Mouse (Mus musculus) CH12.LX (cell line): ENCODE results near the gene 1600002K03Rik. TPM values are rescaled to one million over a fixed set of nuclear protein-coding genes. Genes with fewer than 3 reads are reported as not detected.

Experiments used
- DNase-seq: peaks from one replicate; pipeline ENCODE4 v3.0.0-alpha.2; 2013; ENCODE audit errors: extremely low read depth
- H3K27ac ChIP-seq: 2 replicates; pipeline ENCODE4 v1.5.1; 2012; ENCODE audit warnings: low read depth, mild to moderate bottlenecking, control low read depth, moderate library complexity; ENCODE audit not compliant: insufficient read depth
- H3K27me3 ChIP-seq: replicated peaks from 2 replicates; pipeline ENCODE3; 2012; ENCODE audit warnings: inconsistent platforms
- H3K36me3 ChIP-seq, 2 experiments: replicated peaks in 1 of 2; 2 replicates each; pipeline versions ENCODE3 to v1.6.1; 2012; ENCODE audit warnings: inconsistent platforms in 1 of 2, low read length in 1 of 2, mild to moderate bottlenecking in 1 of 2, mixed read lengths in 1 of 2, moderate library complexity in 1 of 2; ENCODE audit not compliant: control insufficient read depth in 1 of 2, insufficient read depth in 1 of 2
- H3K4me1 ChIP-seq, 2 experiments: 2 replicates each; pipeline ENCODE4 v1.6.1; 2012; ENCODE audit warnings: inconsistent platforms in 1 of 2, moderate library complexity in 1 of 2; ENCODE audit not compliant: insufficient read depth in 2 of 2, control insufficient read depth in 1 of 2
- H3K4me2 ChIP-seq: 2 replicates; pipeline ENCODE4 v1.6.1; 2012; ENCODE audit warnings: low read depth, mild to moderate bottlenecking, control low read depth; ENCODE audit not compliant: poor library complexity, insufficient read depth, severe bottlenecking
- H3K4me3 ChIP-seq, 3 experiments: fragments of 150-350 bp in 1 of 3; sonication (generic) in 1 of 3; replicated peaks in 1 of 3; 2 replicates each; pipeline versions ENCODE3 to v1.5.1; 2011 to 2012; ENCODE audit warnings: low read depth in 2 of 3, low read length in 2 of 3, mild to moderate bottlenecking in 2 of 3, moderate library complexity in 2 of 3, control low read depth in 1 of 3, improper control_type of control experiment in 1 of 3, inconsistent platforms in 1 of 3, mixed read lengths in 1 of 3; ENCODE audit not compliant: poor library complexity in 1 of 3
- H3K79me2 ChIP-seq: replicated peaks from 2 replicates; pipeline ENCODE4 v1.6.1; 2012; ENCODE audit warnings: mild to moderate bottlenecking, moderate library complexity; ENCODE audit not compliant: control insufficient read depth, poor library complexity, insufficient read depth, severe bottlenecking; ENCODE audit errors: extremely low read depth
- H3K9ac ChIP-seq: 2 replicates; pipeline ENCODE4 v1.6.1; 2012; ENCODE audit warnings: low read depth, mild to moderate bottlenecking, control low read depth, moderate library complexity; ENCODE audit not compliant: insufficient read depth
- H3K9me3 ChIP-seq: replicated peaks from 2 replicates; pipeline ENCODE3; 2012; ENCODE audit warnings: low read length, inconsistent platforms, mixed read lengths
- BHLHE40 ChIP-seq: IDR thresholded peaks from 2 replicates; pipeline ENCODE4 v1.6.1; 2011; ENCODE audit warnings: mild to moderate bottlenecking, low read depth, low read length, improper control_type of control experiment
- CHD2 ChIP-seq: IDR thresholded peaks from 2 replicates; pipeline ENCODE4 v1.6.1; 2011; ENCODE audit warnings: low read length, improper control_type of control experiment
- CTCF ChIP-seq, 2 experiments: IDR thresholded peaks in 1 of 2; conservative IDR thresholded peaks in 1 of 2; 2 replicates each; pipeline ENCODE4 v1.5.1; 2011 to 2012; ENCODE audit warnings: low read depth in 2 of 2, low read length in 2 of 2, improper control_type of control experiment in 1 of 2, inconsistent platforms in 1 of 2, mild to moderate bottlenecking in 1 of 2, moderate library complexity in 1 of 2
- E2F4 ChIP-seq: IDR thresholded peaks from 2 replicates; pipeline ENCODE4 v1.6.1; 2011; ENCODE audit warnings: low read depth, low read length, improper control_type of control experiment; ENCODE audit not compliant: insufficient replicate concordance
- ELF1 ChIP-seq: IDR thresholded peaks from 2 replicates; pipeline ENCODE4 v1.6.1; 2014; ENCODE audit warnings: low read depth, mild to moderate bottlenecking, inconsistent platforms, low read length, improper control_type of control experiment
- JUND ChIP-seq: conservative IDR thresholded peaks from 2 replicates; pipeline ENCODE4 v1.6.1; 2011; ENCODE audit warnings: low read depth, low read length, improper control_type of control experiment
- MAX ChIP-seq: IDR thresholded peaks from 2 replicates; pipeline ENCODE4 v1.6.1; 2011; ENCODE audit warnings: low read length, improper control_type of control experiment
- MXI1 ChIP-seq: IDR thresholded peaks from 2 replicates; pipeline ENCODE4 v1.6.1; 2011; ENCODE audit warnings: mild to moderate bottlenecking, low read depth, low read length, improper control_type of control experiment
- MYC ChIP-seq: IDR thresholded peaks from 2 replicates; pipeline ENCODE4 v1.6.1; 2011; ENCODE audit warnings: low read depth, mild to moderate bottlenecking, improper control_type of control experiment, low read length
- NELFE ChIP-seq: IDR thresholded peaks from 2 replicates; pipeline ENCODE4 v1.6.1; 2011; ENCODE audit warnings: low read depth, low read length, improper control_type of control experiment
- NRF1 ChIP-seq: IDR thresholded peaks from 2 replicates; pipeline ENCODE4 v1.6.1; 2014; ENCODE audit warnings: low read depth, mild to moderate bottlenecking, inconsistent platforms, low read length, improper control_type of control experiment, moderate library complexity
- PAX5 ChIP-seq: IDR thresholded peaks from 2 replicates; pipeline ENCODE4 v1.6.1; 2012; ENCODE audit warnings: low read length, inconsistent platforms, mixed read lengths
- POLR2A ChIP-seq: IDR thresholded peaks from 2 replicates; pipeline ENCODE4 v1.6.1; 2011; ENCODE audit warnings: low read depth, mild to moderate bottlenecking, improper control_type of control experiment, low read length
- POLR2AphosphoS2 ChIP-seq: IDR thresholded peaks from 2 replicates; pipeline ENCODE4 v1.6.1; 2011; ENCODE audit warnings: low read depth, low read length, improper control_type of control experiment
- RAD21 ChIP-seq: IDR thresholded peaks from 2 replicates; pipeline ENCODE4 v1.6.1; 2011; ENCODE audit warnings: low read depth, mild to moderate bottlenecking, low read length, improper control_type of control experiment, moderate library complexity
- SMC3 ChIP-seq: IDR thresholded peaks from 2 replicates; pipeline ENCODE4 v1.6.1; 2011; ENCODE audit warnings: low read depth, low read length, improper control_type of control experiment
- TBP ChIP-seq: conservative IDR thresholded peaks from 2 replicates; pipeline ENCODE4 v1.6.1; 2011; ENCODE audit warnings: low read depth, low read length, improper control_type of control experiment
- TCF12 ChIP-seq: IDR thresholded peaks from 2 replicates; pipeline ENCODE4 v1.6.1; 2014; ENCODE audit warnings: low read depth, mild to moderate bottlenecking, inconsistent platforms, low read length, improper control_type of control experiment
- USF2 ChIP-seq: conservative IDR thresholded peaks from 2 replicates; pipeline ENCODE4 v1.6.1; 2011; ENCODE audit warnings: low read depth, low read length, improper control_type of control experiment
- ZC3H11A ChIP-seq: IDR thresholded peaks from 2 replicates; pipeline ENCODE4 v1.6.1; 2012; ENCODE audit warnings: low read depth, mild to moderate bottlenecking, inconsistent platforms, low read length, improper control_type of control experiment
- ZKSCAN1 ChIP-seq: IDR thresholded peaks from 2 replicates; pipeline ENCODE4 v1.6.1; 2012; ENCODE audit warnings: low read depth, inconsistent platforms, low read length, improper control_type of control experiment, borderline replicate concordance
- ZMIZ1 ChIP-seq: IDR thresholded peaks from 2 replicates; pipeline ENCODE4 v1.6.1; 2012; ENCODE audit warnings: low read depth, mild to moderate bottlenecking, inconsistent platforms, low read length, improper control_type of control experiment
- ZNF384 ChIP-seq: IDR thresholded peaks from 2 replicates; pipeline ENCODE4 v1.6.1; 2012; ENCODE audit warnings: low read depth, low read length, improper control_type of control experiment, inconsistent platforms
- dilution Hi-C: fragments of 300-500 bp; cut with MboI; formaldehyde crosslinking; loops from 2 replicates; pipeline ENCODE4 v1.14.3; 2020; ENCODE audit warnings: low sequenced_read_pairs; ENCODE audit not compliant: extremely low pct_unique_long_range_greater_than_20kb, extremely low pct_ligation_motif_present
- in situ Hi-C: fragments of 300-500 bp; cut with MboI; formaldehyde crosslinking; loops from 3 replicates; pipeline ENCODE4 v1.14.3; 2019; ENCODE audit warnings: low sequenced_read_pairs, low pct_ligation_motif_present, low pct_unique_long_range_greater_than_20kb, mixed read lengths
- polyA plus RNA-seq: library from polyadenylated mRNA; unstranded; fragments of >175 nt; gene quantifications from 2 replicates; pipeline ENCODE4 v1.2.1, GENCODE M21; 2012; ENCODE audit warnings: low read depth; ENCODE audit not compliant: insufficient read length
- total RNA-seq, 2 experiments: library from RNA; depleted of rRNA; stranded (reverse); fragments of 300-350 nt in 1 of 2; fragments of >200 nt in 1 of 2; gene quantifications; 2 replicates each; pipeline ENCODE4 v1.2.3; 2012 to 2014

Gene 1600002K03Rik
- total and polyA plus RNA-seq, 3 experiments: 19.3 to 40.2 (median 30.5) TPM

DNA sequence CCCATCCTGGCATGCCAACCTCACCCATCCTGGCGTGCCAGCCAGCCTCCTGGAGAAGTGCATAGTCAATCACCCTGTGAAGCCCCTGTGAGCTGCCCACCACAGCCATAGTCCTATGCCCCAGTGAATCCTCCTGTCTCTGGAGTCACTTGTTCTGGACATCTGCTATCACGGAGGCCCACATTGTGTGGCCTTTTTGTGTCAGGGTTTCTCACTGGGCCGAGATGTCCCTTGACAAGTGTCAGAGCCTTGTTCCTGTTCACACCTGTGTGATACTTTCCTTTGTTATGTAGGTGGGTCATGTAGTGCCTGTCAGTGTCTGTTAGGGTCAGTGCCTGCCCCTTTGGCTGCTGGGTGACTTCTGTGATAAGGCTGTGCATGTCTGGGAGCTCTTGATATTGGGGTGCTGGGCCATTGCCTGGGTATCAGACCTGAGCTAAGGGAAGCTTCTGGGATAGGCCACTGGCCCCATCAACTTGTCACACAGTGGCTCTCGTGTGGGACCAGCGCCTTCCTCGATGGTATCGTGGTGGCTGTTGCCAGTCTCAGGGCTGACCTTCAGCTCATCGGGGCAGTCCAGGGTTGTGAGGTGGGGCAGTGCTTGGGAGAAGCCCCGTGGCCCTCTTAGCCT is 48.7 kb upstream of the 1600002K03Rik start:
- H3K9me3 ChIP-seq: no peaks in the 10 kb centered on the region
- H3K4me3 ChIP-seq: no peak overlapping the region
- no peak for DNase-seq
- H3K4me2 ChIP-seq: no peak overlapping the region
- no peaks in the 10 kb centered on the region for H3K27me3 ChIP-seq
- in situ Hi-C loops: no loop called here
- TF ChIP-seq E2F4: no peak
- TF ChIP-seq ZKSCAN1: no peak
- TF ChIP-seq ELF1: no peak
- no peak for TF ChIP-seq CHD2
- no peak for TF ChIP-seq JUND
- TF ChIP-seq ZNF384: no peak
- TF ChIP-seq POLR2AphosphoS2: no peak
- TF ChIP-seq BHLHE40: no peak
- no peak for TF ChIP-seq NRF1
- TF ChIP-seq RAD21: no peak
- TF ChIP-seq PAX5: no peak
- TF ChIP-seq USF2: no peak
- H3K79me2 ChIP-seq: peaks cover 56% of the 10 kb centered on the region
- dilution Hi-C loops: no loop called here
- peaks cover 9 to 26% of the 10 kb centered on the region in 2 experiments for H3K4me1 ChIP-seq
- no peak overlapping the region for H3K9ac ChIP-seq
- no peak overlapping the region for H3K27ac ChIP-seq
- peaks cover 82 to 94% of the 10 kb centered on the region in 2 experiments for H3K36me3 ChIP-seq

DNA sequence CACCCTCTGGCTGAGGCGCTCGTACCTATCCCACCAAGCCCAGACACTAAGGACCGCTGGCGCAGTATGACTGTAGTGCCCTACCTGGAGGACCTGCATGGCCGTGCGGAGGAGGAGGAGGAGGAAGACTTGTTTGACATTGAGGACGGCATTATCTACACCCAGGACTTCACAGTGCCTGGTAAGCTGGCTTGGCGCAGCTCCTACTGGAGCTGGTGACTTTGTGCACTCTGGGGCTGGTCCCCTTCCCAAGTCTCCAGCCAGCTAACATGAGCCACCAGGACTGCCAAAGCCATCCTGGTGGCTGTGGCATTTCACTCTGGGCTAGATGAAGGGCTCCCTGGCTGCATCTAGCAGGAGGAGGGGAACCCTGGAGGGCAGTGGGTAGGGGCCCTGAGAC is 44.8 kb upstream of the 1600002K03Rik start:
- no peak overlapping the region for H3K27ac ChIP-seq
- H3K79me2 ChIP-seq: peaks cover 18% of the 10 kb centered on the region
- H3K4me1 ChIP-seq: no peaks in the 10 kb centered on the region
- no peaks in the 10 kb centered on the region for H3K27me3 ChIP-seq
- H3K9me3 ChIP-seq: no peaks in the 10 kb centered on the region
- dilution Hi-C loops (no loop called here), in situ Hi-C loops (no loop called here)
- peaks cover 94 to 99% of the 10 kb centered on the region in 2 experiments for H3K36me3 ChIP-seq
- H3K4me3 ChIP-seq: no peak overlapping the region
- TF ChIP-seq MAX: no peak
- TF ChIP-seq CTCF (conservative IDR thresholded peaks at IDR 0.05 in 1 of 2, IDR thresholded peaks at IDR 0.05 in 1 of 2; ENCODE audit: low read depth in 2 of 2, low read length in 2 of 2): no peak
- TF ChIP-seq NELFE: no peak
- no peak for TF ChIP-seq E2F4
- no peak for TF ChIP-seq RAD21
- TF ChIP-seq POLR2A: no peak
- TF ChIP-seq SMC3: no peak
- no peak for TF ChIP-seq TCF12
- no peak for TF ChIP-seq POLR2AphosphoS2
- no peak for TF ChIP-seq ZC3H11A
- no peak for TF ChIP-seq MYC
- TF ChIP-seq TBP: no peak
- no peak for TF ChIP-seq PAX5
- no peak for TF ChIP-seq BHLHE40
- no peak for TF ChIP-seq NRF1
- TF ChIP-seq MXI1: no peak
- no peak for TF ChIP-seq ELF1
- no peak for TF ChIP-seq ZMIZ1
- H3K9ac ChIP-seq: no peak overlapping the region
- no peak for DNase-seq
- no peak overlapping the region for H3K4me2 ChIP-seq
